Mouse (Mus musculus) MEL (cell line): ENCODE data around the gene Tatdn2.

ENCODE experiments used
- CTCF ChIP-seq, 3 experiments: IDR thresholded peaks in 2 of 3; conservative IDR thresholded peaks in 1 of 3; 2 replicates each; pipeline ENCODE4 v1.5.1; 2011 to 2012; ENCODE audit warnings: low read length in 3 of 3, low read depth in 2 of 3, mild to moderate bottlenecking in 2 of 3, improper control_type of control experiment in 1 of 3, inconsistent platforms in 1 of 3, mixed read lengths in 1 of 3, moderate library complexity in 1 of 3; ENCODE audit not compliant: control insufficient read depth in 1 of 3, insufficient read depth in 1 of 3, poor library complexity in 1 of 3, severe bottlenecking in 1 of 3
- HCFC1 ChIP-seq: IDR thresholded peaks from 2 replicates; pipeline ENCODE4 v1.6.1; 2012; ENCODE audit warnings: low read depth, mild to moderate bottlenecking, inconsistent platforms, low read length, improper control_type of control experiment, moderate library complexity

- no peak for TF ChIP-seq HCFC1
- TF ChIP-seq CTCF (IDR thresholded peaks at IDR 0.05 in 2 of 3, conservative IDR thresholded peaks at IDR 0.05 in 1 of 3; ENCODE audit: control insufficient read depth in 1 of 3, insufficient read depth in 1 of 3, low read depth in 2 of 3, low read length in 3 of 3, poor library complexity in 1 of 3, severe bottlenecking in 1 of 3): no peak
These were observed 45.2 kb upstream of the Tatdn2 start for GRCm38 (mm10) chr6:113651626-113652025.
